Mouse (Mus musculus) heart, embryonic 14.5 days (tissue): ENCODE results near the gene Shank3. TPM values are rescaled to one million over a fixed set of nuclear protein-coding genes. Genes with fewer than 3 reads are reported as not detected.

Experiments used
- ATAC-seq: fragments of 200-750 bp; cut with Nextera tagmentation; 2 replicates; pipeline ENCODE4 v1.8.0; 2017; ENCODE audit warnings: low read depth, moderate TSS enrichment; ENCODE audit not compliant: insufficient number of reproducible peaks, insufficient read depth, low FRiP score
- H3K27ac ChIP-seq, 2 experiments: fragments of 200-500 bp in 1 of 2; fragments of 300-500 bp in 1 of 2; sonication (generic) in 1 of 2; replicated peaks in 1 of 2; 2 replicates each; pipeline ENCODE4 v1.5.1; 2012 to 2014; ENCODE audit warnings: low read depth in 2 of 2, low read length in 2 of 2, control low read depth in 1 of 2, mild to moderate bottlenecking in 1 of 2, mixed read lengths in 1 of 2; ENCODE audit not compliant: control insufficient read depth in 1 of 2, insufficient read depth in 1 of 2
- H3K27me3 ChIP-seq: fragments of 300-500 bp; sonication (generic); 2 replicates; pipeline ENCODE4 v1.6.1; 2014; ENCODE audit warnings: mild to moderate bottlenecking, low read length, control low read depth; ENCODE audit not compliant: control insufficient read depth, insufficient read depth
- H3K36me3 ChIP-seq: fragments of 300-500 bp; sonication (generic); 2 replicates; pipeline ENCODE4 v1.6.1; 2014; ENCODE audit warnings: mild to moderate bottlenecking, control low read depth, low read length, mixed read lengths; ENCODE audit not compliant: control insufficient read depth, insufficient read depth
- H3K4me1 ChIP-seq, 2 experiments: fragments of 200-500 bp in 1 of 2; fragments of 300-500 bp in 1 of 2; sonication (generic) in 1 of 2; 2 replicates each; pipeline ENCODE4 v1.6.1; 2012 to 2014; ENCODE audit warnings: low read length in 2 of 2, control low read depth in 1 of 2, mixed read lengths in 1 of 2; ENCODE audit not compliant: control insufficient read depth in 2 of 2, insufficient read depth in 2 of 2
- H3K4me2 ChIP-seq: fragments of 300-500 bp; sonication (generic); 2 replicates; pipeline ENCODE4 v1.6.1; 2014; ENCODE audit warnings: mild to moderate bottlenecking, low read length
- H3K4me3 ChIP-seq, 2 experiments: fragments of 200-500 bp in 1 of 2; fragments of 300-500 bp in 1 of 2; sonication (generic) in 1 of 2; 2 replicates each; pipeline ENCODE4 v1.5.1; 2012 to 2014; ENCODE audit warnings: low read length in 2 of 2, mild to moderate bottlenecking in 2 of 2, control low read depth in 1 of 2, low read depth in 1 of 2, moderate library complexity in 1 of 2; ENCODE audit not compliant: control insufficient read depth in 1 of 2, insufficient read depth in 1 of 2
- H3K9ac ChIP-seq: fragments of 300-500 bp; sonication (generic); 2 replicates; pipeline ENCODE4 v1.6.1; 2014; ENCODE audit warnings: mild to moderate bottlenecking, low read length
- H3K9me3 ChIP-seq: fragments of 300-500 bp; sonication (generic); 2 replicates; pipeline ENCODE4 v1.6.1; 2016; ENCODE audit warnings: low read length, control low read depth; ENCODE audit not compliant: control insufficient read depth
- WGBS: fragments of 180-500 bp; shearing (Covaris S2); extraction: QIAGEN DNeasy Blood & Tissue Kit; methylation state at CpG from one replicate; pipeline ENCODE4 v1.1.7; 2014; 5-methylcytosine and 5-hydroxymethylcytosine counted together
- polyA plus RNA-seq: library from polyadenylated mRNA; unstranded; fragments of >200 nt; fragmentation: Nextera tagmentation; extraction: Ambion mirVana; gene quantifications from 2 replicates; pipeline ENCODE4 v1.2.1, GENCODE M21; 2014

Shank3 gene
- polyA plus RNA-seq, 1 experiment from 2014 or later = 2.4 TPM

GRCm38 (mm10) chr15:89477806-89478205 is 21.6 kb upstream of the Shank3 start:
- H3K4me3 ChIP-seq = no peak overlapping the region
- ATAC-seq = no peak
- peaks cover 9 to 26% of the 10 kb centered on the region in 2 experiments; a peak in 3 of 4 replicates for H3K4me1 ChIP-seq
- H3K4me2 ChIP-seq = peak overlapping the region; percentile 13; the same call in 1 of the 2 replicates
- H3K27me3 ChIP-seq = no peaks in the 10 kb centered on the region
- 51% methylated on average over 8 of the region's 8 CpGs for WGBS
- H3K9ac ChIP-seq = no peak overlapping the region
- no peaks in the 10 kb centered on the region for H3K9me3 ChIP-seq
- no peak overlapping the region for H3K27ac ChIP-seq
- H3K36me3 ChIP-seq = no peaks in the 10 kb centered on the region

GRCm38 (mm10) chr15:89478622-89479021 is 20.8 kb upstream of the Shank3 start:
- WGBS = 80% methylated on average over 3 of the region's 3 CpGs
- H3K9me3 ChIP-seq = no peaks in the 10 kb centered on the region
- no peak overlapping the region for H3K9ac ChIP-seq
- no peak for ATAC-seq
- no peak overlapping the region for H3K4me2 ChIP-seq
- no peaks in the 10 kb centered on the region for H3K27me3 ChIP-seq
- peaks cover 9 to 26% of the 10 kb centered on the region in 2 experiments; a peak in 3 of 4 replicates for H3K4me1 ChIP-seq
- H3K4me3 ChIP-seq = no peak overlapping the region
- no peak overlapping the region for H3K27ac ChIP-seq
- no peaks in the 10 kb centered on the region for H3K36me3 ChIP-seq

GRCm38 (mm10) chr15:89480584-89480983 is 18.8 kb upstream of the Shank3 start:
- Histone ChIP-seq H3K9me3 (no peaks in the 10 kb centered on the region), H3K9ac (no peak overlapping the region), H3K4me3 (no peak overlapping the region), H3K27ac (peak overlapping the region; percentile 62 to 77), H3K36me3 (no peaks in the 10 kb centered on the region), H3K4me1 (peaks cover 6 to 20% of the 10 kb centered on the region in 2 experiments; a peak in 3 of 4 replicates), H3K27me3 (no peaks in the 10 kb centered on the region), H3K4me2 (no peak overlapping the region)
- WGBS = 37% methylated on average over 8 of the region's 8 CpGs
- no peak; the same call in 1 of the 2 replicates for ATAC-seq

GRCm38 (mm10) chr15:89488182-89488581 is 11.2 kb upstream of the Shank3 start:
- no peak overlapping the region for H3K4me3 ChIP-seq
- H3K4me1 ChIP-seq = no peaks in the 10 kb centered on the region
- WGBS = 50% methylated on average over 12 of the region's 12 CpGs
- no peak overlapping the region for H3K9ac ChIP-seq
- H3K36me3 ChIP-seq = no peaks in the 10 kb centered on the region
- H3K27me3 ChIP-seq = no peaks in the 10 kb centered on the region
- H3K27ac ChIP-seq = no peak overlapping the region
- peaks cover 4% of the 10 kb centered on the region; the same call in 1 of the 2 replicates for H3K9me3 ChIP-seq
- no peak for ATAC-seq
- no peak overlapping the region for H3K4me2 ChIP-seq

GRCm38 (mm10) chr15:89488611-89489117 is 10.8 kb upstream of the Shank3 start:
- Histone ChIP-seq H3K9me3 (peaks cover 4% of the 10 kb centered on the region; the same call in 1 of the 2 replicates), H3K27me3 (no peaks in the 10 kb centered on the region), H3K4me3 (no peak overlapping the region), H3K4me1 (no peaks in the 10 kb centered on the region), H3K27ac (no peak overlapping the region), H3K9ac (no peak overlapping the region), H3K4me2 (no peak overlapping the region), H3K36me3 (no peaks in the 10 kb centered on the region)
- WGBS = 27% methylated on average over 14 of the region's 14 CpGs
- ATAC-seq = no peak

- H3K4me2 ChIP-seq = no peak overlapping the region
- no peak overlapping the region for H3K9ac ChIP-seq
- H3K36me3 ChIP-seq = no peaks in the 10 kb centered on the region
- H3K4me1 ChIP-seq = peaks cover 2 to 9% of the 10 kb centered on the region in 2 experiments; a peak in 3 of 4 replicates
- no peak for ATAC-seq
- no peak overlapping the region for H3K27ac ChIP-seq
- peaks cover 32% of the 10 kb centered on the region for H3K27me3 ChIP-seq
- peaks cover 4% of the 10 kb centered on the region; the same call in 1 of the 2 replicates for H3K9me3 ChIP-seq
- 71% methylated on average over 4 of the region's 4 CpGs for WGBS
- H3K4me3 ChIP-seq = no peak overlapping the region
Observed at GRCm38 (mm10) chr15:89494970-89495369, 4.5 kb upstream of the Shank3 start.

- peaks cover 4% of the 10 kb centered on the region; the same call in 1 of the 2 replicates for H3K9me3 ChIP-seq
- no peak overlapping the region for H3K27ac ChIP-seq
- no peak overlapping the region for H3K4me2 ChIP-seq
- H3K36me3 ChIP-seq = 0 out of 2 replicates have a peak, but pooled peaks cover 3% of the 10 kb centered on the region
- H3K9ac ChIP-seq = no peak overlapping the region
- H3K4me3 ChIP-seq = no peak overlapping the region
- H3K4me1 ChIP-seq = peaks cover 2 to 9% of the 10 kb centered on the region in 2 experiments; a peak in 3 of 4 replicates
- peaks cover 44% of the 10 kb centered on the region for H3K27me3 ChIP-seq
- WGBS = 62% methylated on average over 4 of the region's 4 CpGs
- ATAC-seq = no peak
Observed at GRCm38 (mm10) chr15:89496131-89496530, 3.3 kb upstream of the Shank3 start.

GRCm38 (mm10) chr15:89496841-89497240 is 2.6 kb upstream of the Shank3 start:
- Histone ChIP-seq H3K4me2 (no peak overlapping the region), H3K9me3 (peaks cover 4% of the 10 kb centered on the region; the same call in 1 of the 2 replicates), H3K27ac (peak overlapping the region; percentile 21 to 56; a peak in 2 of 4 replicates), H3K9ac (no peak overlapping the region), H3K36me3 (0 out of 2 replicates have a peak, but pooled peaks cover 3% of the 10 kb centered on the region), H3K4me3 (no peak overlapping the region), H3K4me1 (peaks cover 2 to 9% of the 10 kb centered on the region in 2 experiments; a peak in 3 of 4 replicates), H3K27me3 (peaks cover 49% of the 10 kb centered on the region)
- WGBS = 45% methylated on average over 2 of the region's 2 CpGs
- ATAC-seq = no peak
